Mouse (Mus musculus) 3134 (cell line): ENCODE measurements around the gene Aarsd1.
A peak's percentile ranks its signal among the peaks of the same experiment; 100 is the strongest.
"Not testable (repeated sequence)": the region's sequence is repeated elsewhere in the genome, so short reads cannot be mapped to it uniquely, and the experiment has no call there.

ENCODE experiments used
- DNase-seq: peaks from one replicate; pipeline ENCODE4 v3.0.0-alpha.2; 2011; ENCODE audit warnings: low spot score; ENCODE audit not compliant: insufficient read length; ENCODE audit errors: extremely low read depth

Gene Aarsd1

GRCm38 (mm10) chr11:101417101-101417855 lies at the start of gene Aarsd1:
Gene Aarsd1, minus strand, starts transcription at chr11:101417615.
- peak; percentile 88 for DNase-seq

- not testable (repeated sequence) for DNase-seq
Observed at GRCm38 (mm10) chr11:101466552-101466950, 49.1 kb upstream of the Aarsd1 start.

GRCm38 (mm10) chr11:101465869-101466551 lies 48.6 kb upstream of the Aarsd1 start, which contains the start of gene Vat1:
Gene Vat1, minus strand, starts transcription at chr11:101466230.
- DNase-seq = peak; percentile 90

GRCm38 (mm10) chr11:101465101-101465868 lies 47.9 kb upstream of the Aarsd1 start:
- DNase-seq = peak; percentile 85

- no peak for DNase-seq
Observed at GRCm38 (mm10) chr11:101464211-101465100, 47.0 kb upstream of the Aarsd1 start, which contains the start of gene Rnd2. Gene Rnd2, plus strand, starts transcription at chr11:101464999.

GRCm38 (mm10) chr11:101462583-101463440 lies 45.4 kb upstream of the Aarsd1 start:
- no peak for DNase-seq

- no peak for DNase-seq
Observed at GRCm38 (mm10) chr11:101462141-101462540, 44.7 kb upstream of the Aarsd1 start.

GRCm38 (mm10) chr11:101460321-101460720 lies 42.9 kb upstream of the Aarsd1 start:
- no peak for DNase-seq

- DNase-seq = no peak
Observed at GRCm38 (mm10) chr11:101459716-101460115, 42.3 kb upstream of the Aarsd1 start.

GRCm38 (mm10) chr11:101458217-101458616 lies 40.8 kb upstream of the Aarsd1 start:
- no peak for DNase-seq

GRCm38 (mm10) chr11:101457631-101458030 lies 40.2 kb upstream of the Aarsd1 start:
- no peak for DNase-seq

- no peak for DNase-seq
Observed at GRCm38 (mm10) chr11:101455627-101456026, 38.2 kb upstream of the Aarsd1 start.

- DNase-seq = no peak
Observed at GRCm38 (mm10) chr11:101454702-101455101, 37.3 kb upstream of the Aarsd1 start.

GRCm38 (mm10) chr11:101452093-101452774 lies 34.8 kb upstream of the Aarsd1 start:
- no peak for DNase-seq

GRCm38 (mm10) chr11:101451536-101451935 lies 34.1 kb upstream of the Aarsd1 start:
- DNase-seq = no peak

GRCm38 (mm10) chr11:101450394-101450793 lies 33.0 kb upstream of the Aarsd1 start:
- DNase-seq = no peak

GRCm38 (mm10) chr11:101449596-101449995 lies 32.2 kb upstream of the Aarsd1 start:
- DNase-seq = not testable (repeated sequence)

- DNase-seq = peak; percentile 47
Observed at GRCm38 (mm10) chr11:101448899-101449298, 31.5 kb upstream of the Aarsd1 start.
